Mouse (Mus musculus) liver, postnatal 0 days (tissue): ENCODE results near the gene Fcer1g. TPM values are rescaled to one million over a fixed set of nuclear protein-coding genes. Genes with fewer than 3 reads are reported as not detected.
A peak's percentile ranks its signal among the peaks of the same experiment; 100 is the strongest.
"Not testable (repeated sequence)": the region's sequence is repeated elsewhere in the genome, so short reads cannot be mapped to it uniquely, and the experiment has no call there.

ENCODE experiments used
- ATAC-seq: fragments of 200-750 bp; cut with Nextera tagmentation; 2 replicates; pipeline ENCODE4 v1.8.0; 2017; ENCODE audit warnings: mild to moderate bottlenecking, moderate library complexity
- DNase-seq: peaks from one replicate; pipeline ENCODE4 v3.0.0-alpha.2; 2016
- H3K27ac ChIP-seq: fragments of 300-500 bp; sonication (generic); 2 replicates; pipeline ENCODE4 v1.5.1; 2014; ENCODE audit warnings: antibody characterized with exemption, moderate library complexity, mild to moderate bottlenecking, low read depth
- H3K27me3 ChIP-seq: fragments of 300-500 bp; sonication (generic); 2 replicates; pipeline ENCODE4 v1.6.1; 2014; ENCODE audit warnings: low read length, control low read depth, mixed read lengths; ENCODE audit not compliant: insufficient read depth
- H3K36me3 ChIP-seq: fragments of 300-500 bp; sonication (generic); replicated peaks from 2 replicates; pipeline ENCODE4 v1.6.1; 2014; ENCODE audit warnings: mild to moderate bottlenecking, control low read depth, low read length, moderate library complexity, mixed read lengths; ENCODE audit not compliant: insufficient read depth
- H3K4me1 ChIP-seq: fragments of 300-500 bp; sonication (generic); 2 replicates; pipeline ENCODE4 v1.6.1; 2014; ENCODE audit warnings: antibody characterized with exemption, mild to moderate bottlenecking, control low read depth; ENCODE audit not compliant: insufficient read depth
- H3K4me2 ChIP-seq: fragments of 300-500 bp; sonication (generic); 2 replicates; pipeline ENCODE4 v1.6.1; 2014; ENCODE audit warnings: low read depth, mild to moderate bottlenecking, low read length, moderate library complexity, mixed read lengths
- H3K4me3 ChIP-seq: fragments of 300-500 bp; sonication (generic); 2 replicates; pipeline ENCODE4 v1.5.1; 2014; ENCODE audit warnings: low read depth, low read length
- H3K9ac ChIP-seq: fragments of 300-500 bp; sonication (generic); replicated peaks from 2 replicates; pipeline ENCODE4 v1.6.1; 2014; ENCODE audit warnings: mild to moderate bottlenecking, moderate library complexity
- H3K9me3 ChIP-seq: fragments of 300-500 bp; sonication (generic); 2 replicates; pipeline ENCODE4 v1.6.1; 2016; ENCODE audit warnings: mild to moderate bottlenecking, control low read depth, low read length, mixed read lengths
- CTCF ChIP-seq: sonication (generic); IDR thresholded peaks from 2 replicates; pipeline ENCODE4 v1.5.1; 2016; ENCODE audit warnings: antibody characterized with exemption, low read depth
- EP300 ChIP-seq: IDR thresholded peaks from 2 replicates; pipeline ENCODE4 v1.6.1; 2016; ENCODE audit warnings: antibody characterized with exemption, low read depth, mild to moderate bottlenecking
- WGBS: fragments of 180-500 bp; shearing (Covaris S2); extraction: QIAGEN DNeasy Blood & Tissue Kit; methylation state at CpG from one replicate; pipeline ENCODE4 v1.1.7; 2014; ENCODE audit not compliant: insufficient replicate concordance; 5-methylcytosine and 5-hydroxymethylcytosine counted together
- polyA plus RNA-seq: library from polyadenylated mRNA; unstranded; fragments of >200 nt; fragmentation: Nextera tagmentation; extraction: Ambion mirVana; gene quantifications from 2 replicates; pipeline ENCODE4 v1.2.1, GENCODE M21; 2015

The Fcer1g gene
- polyA plus RNA-seq, 1 experiment from 2014 or later = 171 TPM

DNA sequence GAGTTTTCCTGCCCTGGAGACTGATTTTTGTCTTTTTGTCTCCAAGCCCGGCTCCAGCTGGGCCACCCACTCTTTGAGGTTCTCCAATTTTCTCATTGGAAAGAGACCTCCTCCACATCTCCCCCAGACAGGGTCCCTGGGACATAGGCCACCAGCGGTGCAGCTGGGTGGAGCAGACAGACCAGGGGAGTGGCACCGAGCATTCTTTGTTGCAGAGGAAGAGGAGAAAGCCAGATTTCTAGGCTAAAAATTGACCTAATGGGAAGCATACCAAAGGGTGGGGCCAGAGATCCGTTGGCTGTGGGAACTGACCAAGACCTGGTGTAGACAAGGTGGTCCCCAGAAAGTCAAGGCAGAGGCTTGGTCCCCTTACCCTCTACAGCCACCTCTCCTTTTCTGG lies 13.8 kb upstream of the Fcer1g start:
- peak overlapping the region; percentile 81 for H3K27ac ChIP-seq
- no peak for TF ChIP-seq EP300
- TF ChIP-seq CTCF = no peak
- 25% methylated on average over 4 of the region's 4 CpGs for WGBS
- peaks cover 21% of the 10 kb centered on the region for H3K4me1 ChIP-seq
- DNase-seq (no peak), ATAC-seq (no peak)
- H3K9me3 ChIP-seq = no peaks in the 10 kb centered on the region
- H3K27me3 ChIP-seq = peaks cover 16% of the 10 kb centered on the region; the same call in 1 of the 2 replicates
- H3K4me3 ChIP-seq = peak overlapping the region; percentile 70
- H3K9ac ChIP-seq = peak overlapping the region; percentile 65
- H3K4me2 ChIP-seq = peak overlapping the region; percentile 97
- H3K36me3 ChIP-seq = peaks cover 7% of the 10 kb centered on the region

- peaks cover 11% of the 10 kb centered on the region for H3K36me3 ChIP-seq
- no peak for DNase-seq
- TF ChIP-seq EP300 (no peak), CTCF (no peak)
- 8% methylated on average over 13 of the region's 13 CpGs for WGBS
- H3K9ac ChIP-seq = peak overlapping the region; percentile 65
- ATAC-seq = peak; percentile 6
- no peaks in the 10 kb centered on the region for H3K9me3 ChIP-seq
- H3K27ac ChIP-seq = peak overlapping the region; percentile 81
- H3K27me3 ChIP-seq = peaks cover 16% of the 10 kb centered on the region; the same call in 1 of the 2 replicates
- H3K4me2 ChIP-seq = peak overlapping the region; percentile 97
- peaks cover 21% of the 10 kb centered on the region for H3K4me1 ChIP-seq
- peak overlapping the region; percentile 70 for H3K4me3 ChIP-seq
These were observed 13.3 kb upstream of the Fcer1g start for GRCm38 (mm10) chr1:171247453-171247841.

GRCm38 (mm10) chr1:171246709-171247452 lies 12.7 kb upstream of the Fcer1g start:
- peak; percentile 96 for ATAC-seq
- peaks cover 21% of the 10 kb centered on the region for H3K4me1 ChIP-seq
- peaks cover 15% of the 10 kb centered on the region for H3K36me3 ChIP-seq
- DNase-seq = peak; percentile 98
- no peaks in the 10 kb centered on the region for H3K9me3 ChIP-seq
- TF ChIP-seq EP300 = peak; percentile 57
- peak; percentile 99 for TF ChIP-seq CTCF
- H3K9ac ChIP-seq = peak overlapping the region; percentile 81
- under 1% methylated on average over 41 of the region's 41 CpGs for WGBS
- peak overlapping the region; percentile 81 for H3K27ac ChIP-seq
- H3K4me2 ChIP-seq = peak overlapping the region; percentile 97
- peak overlapping the region; percentile 70 for H3K4me3 ChIP-seq
- peaks cover 16% of the 10 kb centered on the region; the same call in 1 of the 2 replicates for H3K27me3 ChIP-seq

DNA sequence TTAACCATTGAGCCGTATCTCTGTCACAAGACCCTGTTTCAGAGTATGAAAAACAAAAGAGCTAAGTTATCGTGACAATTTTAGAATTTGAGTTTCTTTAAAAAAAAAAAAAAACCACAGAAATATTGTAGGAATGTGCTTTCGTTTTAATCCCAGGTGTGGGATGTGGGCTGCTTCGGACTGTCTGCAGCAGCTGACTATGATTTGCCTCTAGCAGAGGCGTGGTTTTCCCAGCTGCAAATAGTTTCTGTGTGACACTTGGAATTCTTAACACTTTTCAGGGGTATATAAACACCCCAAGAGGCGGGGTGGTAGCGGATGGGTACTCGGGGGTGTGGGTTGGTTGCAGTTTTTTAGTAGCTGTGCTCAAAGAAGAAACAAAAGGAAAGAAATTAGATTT lies 11.2 kb upstream of the Fcer1g start:
- Histone ChIP-seq H3K4me1 (peaks cover 21% of the 10 kb centered on the region), H3K9ac (no peak overlapping the region), H3K36me3 (peaks cover 30% of the 10 kb centered on the region), H3K9me3 (no peaks in the 10 kb centered on the region), H3K27me3 (0 out of 2 replicates have a peak, but pooled peaks cover 4% of the 10 kb centered on the region), H3K4me3 (no peak overlapping the region), H3K4me2 (no peak overlapping the region), H3K27ac (no peak overlapping the region)
- no peak for DNase-seq
- TF ChIP-seq EP300 (no peak), CTCF (no peak)
- WGBS = 87% methylated on average over 8 of the region's 8 CpGs
- ATAC-seq = no peak

GRCm38 (mm10) chr1:171241952-171242351 lies 7.8 kb upstream of the Fcer1g start:
- not testable (repeated sequence) for H3K9me3 ChIP-seq, DNase-seq, H3K9ac ChIP-seq, H3K27ac ChIP-seq, H3K27me3 ChIP-seq, H3K4me2 ChIP-seq, H3K4me3 ChIP-seq, ATAC-seq
- Histone ChIP-seq H3K4me1 (peaks cover 12% of the 10 kb centered on the region), H3K36me3 (peaks cover 55% of the 10 kb centered on the region)
- 84% methylated on average over 12 of the region's 12 CpGs for WGBS

DNA sequence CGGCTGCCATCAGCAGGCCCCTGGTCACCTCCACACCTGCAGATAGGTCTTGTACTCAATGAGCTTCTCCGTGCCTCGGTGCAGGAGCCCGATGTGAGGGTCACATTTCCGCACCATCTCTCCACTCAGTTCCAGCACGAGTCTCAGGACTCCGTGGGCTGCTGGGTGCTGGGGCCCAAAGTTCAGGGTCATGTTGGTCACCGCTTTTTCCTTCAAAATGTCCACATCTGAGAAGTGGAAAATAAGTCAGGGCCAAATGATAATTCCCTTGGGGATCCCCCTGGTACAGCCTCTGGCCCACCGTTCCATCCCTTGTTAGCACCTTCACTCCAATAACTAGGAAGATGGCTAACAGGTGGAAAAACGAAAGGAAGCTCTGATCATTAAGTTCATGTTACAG lies 6.7 kb upstream of the Fcer1g start:
- Histone ChIP-seq H3K27ac (0 out of 2 replicates have a peak overlapping the region, but pooled peaks have one; percentile 35), H3K4me3 (no peak overlapping the region), H3K9ac (no peak overlapping the region), H3K36me3 (peaks cover 64% of the 10 kb centered on the region), H3K9me3 (no peaks in the 10 kb centered on the region), H3K4me1 (peaks cover 6% of the 10 kb centered on the region), H3K4me2 (no peak overlapping the region), H3K27me3 (no peaks in the 10 kb centered on the region)
- DNase-seq (no peak), ATAC-seq (no peak)
- TF ChIP-seq EP300 (no peak), CTCF (no peak)
- 85% methylated on average over 10 of the region's 10 CpGs for WGBS
